Mouse (Mus musculus): Measurements from ENCODE around the gene Fbxw21. TPM values are rescaled to one million over a fixed set of nuclear protein-coding genes. Genes with fewer than 3 reads are reported as not detected.

Fbxw21 gene
- total RNA-seq, 4 experiments from 2014 or later, result not detected

- DNase-seq (ENCODE audit: low spot score), result no peak
Observed at GRCm38 (mm10) chr9:109111591-109111990, 50.2 kb downstream of the Fbxw21 start.

DNA sequence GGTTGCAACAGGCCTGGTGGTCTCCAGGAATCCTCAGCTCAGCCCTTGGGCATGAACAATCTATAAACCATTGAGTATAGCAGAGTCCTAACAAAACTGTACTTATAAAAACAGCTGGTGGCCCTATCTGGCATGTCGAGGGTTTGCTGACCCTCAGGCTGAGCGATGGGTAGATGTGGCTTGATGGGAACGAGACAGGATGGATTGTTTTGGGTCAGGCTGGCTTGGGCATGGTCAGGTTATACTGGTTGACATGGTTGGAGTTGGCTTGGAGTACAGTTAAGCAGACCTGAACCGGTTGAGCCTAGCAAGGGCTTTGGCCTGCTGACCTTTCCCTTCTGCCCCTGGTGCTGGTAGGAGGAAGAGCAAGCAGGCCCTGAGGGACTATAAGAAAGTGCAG lies 50.7 kb downstream of the Fbxw21 start:
- no peak for DNase-seq (ENCODE audit: low spot score)

GRCm38 (mm10) chr9:109110240-109110639 lies 51.6 kb downstream of the Fbxw21 start:
- no peak for DNase-seq (ENCODE audit: low spot score)

DNA sequence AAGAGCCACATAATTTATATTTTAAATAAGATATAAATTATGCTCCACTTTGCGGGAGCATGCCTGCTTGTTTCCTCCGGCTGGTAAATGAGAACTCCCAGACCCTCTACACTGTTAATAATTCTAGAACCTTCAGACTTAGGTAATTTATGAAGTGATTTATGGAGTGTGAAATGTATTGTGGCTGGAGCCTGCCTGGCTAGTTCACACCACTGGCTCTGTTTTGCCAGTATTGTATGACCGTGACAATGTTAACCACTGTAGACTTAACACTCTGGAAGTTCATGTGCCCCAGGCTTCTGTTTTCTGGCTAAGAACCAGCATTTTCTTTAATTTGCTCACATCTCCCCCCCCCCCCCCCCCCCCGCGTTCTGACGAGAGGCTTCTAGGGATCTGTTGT lies 54.5 kb downstream of the Fbxw21 start:
- DNase-seq (ENCODE audit: low spot score), result no peak

DNA sequence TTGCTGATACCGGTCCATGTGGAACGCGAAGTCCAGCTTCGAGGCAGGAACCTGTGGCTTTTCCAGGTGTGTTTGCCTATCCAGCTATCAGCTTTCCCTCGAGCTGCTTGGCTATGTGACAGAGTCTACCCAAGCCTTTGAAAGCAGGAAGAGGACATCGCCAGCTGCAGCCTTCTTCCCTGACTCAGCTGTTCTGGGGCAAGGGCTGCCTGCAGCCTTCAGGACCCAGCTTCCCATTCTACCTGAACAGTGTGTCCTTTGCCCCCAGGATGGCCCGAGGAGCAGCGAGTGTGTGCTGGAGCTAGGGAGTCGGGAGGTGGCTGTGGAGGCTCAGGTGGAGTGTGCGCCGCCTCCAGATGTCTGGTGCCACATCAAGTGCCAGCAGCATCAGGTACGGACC lies 56.2 kb downstream of the Fbxw21 start:
- no peak for DNase-seq (ENCODE audit: low spot score)

GRCm38 (mm10) chr9:109105011-109105410 lies 56.8 kb downstream of the Fbxw21 start:
- no peak for DNase-seq (ENCODE audit: low spot score)

DNA sequence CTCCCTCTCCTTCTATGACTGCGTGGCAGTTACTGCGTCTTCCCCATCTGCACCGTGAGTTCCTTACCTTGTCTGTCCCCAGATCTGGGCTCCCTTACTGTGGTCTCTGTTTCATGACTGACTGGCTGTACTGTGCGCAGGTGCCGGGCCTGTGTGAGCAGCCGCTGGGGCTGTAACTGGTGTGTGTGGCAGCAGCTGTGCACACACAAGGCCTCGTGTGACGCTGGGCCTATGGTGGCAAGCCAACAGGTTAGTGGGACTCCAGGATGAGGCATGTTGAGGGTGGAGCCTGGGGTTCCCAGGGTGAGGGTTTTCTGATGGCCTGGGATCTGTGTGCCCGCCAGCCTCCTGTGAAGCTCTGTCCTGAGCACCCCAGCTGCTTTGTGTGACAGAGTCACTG lies 57.8 kb downstream of the Fbxw21 start:
- DNase-seq (ENCODE audit: low spot score), result no peak

DNA sequence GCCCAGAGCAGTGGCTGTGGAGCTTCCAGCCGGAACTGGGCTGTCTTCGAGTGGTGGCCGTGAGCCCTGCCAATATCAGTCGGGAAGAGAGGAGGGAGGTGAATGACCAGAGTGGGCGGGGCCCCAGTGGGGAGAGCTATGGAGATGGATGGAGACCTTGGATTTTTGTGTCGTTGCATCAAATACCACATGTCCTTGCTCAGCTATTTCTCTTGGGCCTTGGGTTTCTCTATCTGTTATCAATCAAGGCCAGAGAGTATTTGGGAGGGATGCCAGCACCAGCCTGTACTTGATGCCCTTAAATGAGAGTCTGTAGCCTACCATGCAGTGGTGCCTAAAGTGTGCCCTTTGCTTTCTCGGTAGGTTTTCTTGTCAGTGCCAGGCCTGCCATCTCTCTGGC lies 58.6 kb downstream of the Fbxw21 start:
- DNase-seq (ENCODE audit: low spot score), result no peak

DNA sequence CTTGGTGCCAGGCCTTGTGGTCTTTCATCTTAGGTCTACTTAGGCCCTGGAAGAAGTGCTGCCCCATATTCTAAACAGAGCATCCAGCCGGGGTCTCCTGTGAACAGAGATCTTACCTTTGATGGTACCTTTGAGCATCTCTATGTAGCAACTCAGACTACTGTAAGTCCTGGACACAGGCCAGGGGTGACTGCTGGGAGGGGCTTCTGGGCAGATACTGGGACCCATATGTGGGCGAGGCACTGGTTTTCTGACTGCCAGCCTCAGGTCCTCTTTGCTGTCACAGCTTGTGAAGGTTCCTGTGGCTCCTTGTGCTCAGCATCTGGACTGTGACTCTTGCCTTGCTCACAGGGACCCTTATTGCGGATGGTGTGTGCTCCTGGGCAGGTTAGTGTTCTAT lies 59.3 kb downstream of the Fbxw21 start:
- DNase-seq (ENCODE audit: low spot score), result no peak

- DNase-seq (ENCODE audit: low spot score), result no peak
Observed at GRCm38 (mm10) chr9:109101933-109102445, 59.9 kb downstream of the Fbxw21 start.

GRCm38 (mm10) chr9:109100307-109100928 lies 61.4 kb downstream of the Fbxw21 start:
- no peak for DNase-seq (ENCODE audit: low spot score)

- DNase-seq (ENCODE audit: low spot score), result peak; percentile 50
Observed at GRCm38 (mm10) chr9:109098969-109099368, 62.9 kb downstream of the Fbxw21 start.

DNA sequence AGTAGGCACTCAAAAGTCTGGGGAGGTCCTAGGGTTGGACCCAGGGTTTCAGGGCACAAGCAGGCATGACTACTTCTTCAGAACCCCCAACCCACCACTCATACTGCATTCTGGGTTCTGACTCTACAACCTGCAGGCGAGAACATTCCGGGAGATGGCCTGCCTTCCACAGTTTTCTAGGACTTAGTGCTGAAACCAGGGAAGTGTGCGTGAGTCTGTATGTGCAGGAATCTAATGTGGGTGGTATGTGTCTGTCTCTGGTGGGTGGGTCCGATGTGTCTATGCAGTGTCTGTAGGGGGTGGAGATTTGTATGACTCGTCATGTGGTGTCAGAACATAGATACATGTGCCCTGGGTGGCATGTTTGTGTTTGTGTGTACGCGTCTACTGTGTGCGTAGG lies 63.5 kb downstream of the Fbxw21 start:
- no peak for DNase-seq (ENCODE audit: low spot score)

DNA sequence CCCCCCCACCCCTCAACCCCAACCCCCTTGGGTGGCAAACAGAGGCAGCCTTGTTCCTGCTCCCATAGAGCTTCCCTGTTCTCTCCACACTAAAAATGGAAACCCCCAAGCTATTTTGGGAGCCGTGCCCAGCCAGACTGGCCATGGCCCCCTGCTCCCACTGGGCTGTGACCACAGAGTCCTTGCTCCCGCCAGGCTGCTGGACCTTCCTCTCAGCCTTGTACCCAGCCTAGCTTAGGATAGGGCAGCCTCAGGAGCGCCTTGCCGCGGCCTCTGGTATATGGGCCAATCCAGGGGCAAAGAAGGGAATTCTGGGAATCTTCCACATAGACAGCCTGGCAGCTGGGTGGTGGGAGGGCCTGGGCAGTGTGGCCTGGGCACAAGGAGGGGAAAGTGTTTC lies 64.0 kb downstream of the Fbxw21 start:
- DNase-seq (ENCODE audit: low spot score), result no peak

GRCm38 (mm10) chr9:109097291-109097690 lies 64.5 kb downstream of the Fbxw21 start:
- DNase-seq (ENCODE audit: low spot score), result no peak

- no peak for DNase-seq (ENCODE audit: low spot score)
Observed at GRCm38 (mm10) chr9:109096856-109097255, 65.0 kb downstream of the Fbxw21 start.

GRCm38 (mm10) chr9:109096251-109096661 lies 65.6 kb downstream of the Fbxw21 start:
- no peak for DNase-seq (ENCODE audit: low spot score)

- no peak for DNase-seq (ENCODE audit: low spot score)
Observed at GRCm38 (mm10) chr9:109095137-109095982, 66.5 kb downstream of the Fbxw21 start, which contains the start of gene Plxnb1. TSS of gene Plxnb1 (plus strand) at chr9:109095389.

- DNase-seq (ENCODE audit: low spot score), result no peak
Observed at GRCm38 (mm10) chr9:109094553-109095136, 67.2 kb downstream of the Fbxw21 start.

DNA sequence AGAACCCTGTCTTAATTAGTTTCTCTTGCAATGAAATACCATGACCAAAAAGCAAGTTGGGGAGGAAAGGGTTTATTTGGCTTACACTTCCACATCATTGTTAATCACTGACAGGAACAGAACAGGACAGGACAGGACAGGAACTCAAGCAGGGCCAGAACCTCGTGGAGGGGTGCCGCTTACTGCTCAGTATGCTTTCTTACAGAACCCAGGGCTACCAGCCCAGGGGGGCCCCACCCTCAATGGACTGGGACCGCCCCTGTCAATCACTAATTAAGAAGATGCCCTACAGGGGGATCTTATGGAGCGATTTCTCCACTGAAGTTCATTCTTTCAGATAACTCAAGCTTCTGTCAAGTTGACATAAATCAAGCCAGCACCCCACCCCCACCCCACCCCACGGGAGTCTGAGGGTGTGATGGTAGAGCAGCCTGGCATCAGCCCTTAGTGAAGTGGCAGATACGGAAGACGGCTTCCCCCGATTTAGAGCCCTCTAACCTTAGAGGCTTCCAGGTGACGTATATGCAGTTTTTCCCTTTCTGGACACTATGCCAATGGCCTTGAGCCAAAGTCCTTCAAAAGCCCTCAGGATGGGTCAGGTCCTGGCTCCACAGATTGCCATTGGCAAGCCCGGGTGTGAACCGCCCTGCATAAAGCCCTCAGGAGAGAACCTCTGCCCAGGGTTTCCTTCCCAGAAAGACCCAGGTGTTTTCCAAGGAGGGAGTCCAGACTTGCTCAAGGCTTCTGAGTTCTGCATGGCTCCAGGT lies 67.9 kb downstream of the Fbxw21 start:
- DNase-seq (ENCODE audit: low spot score), result no peak

GRCm38 (mm10) chr9:109092799-109093198 lies 69.0 kb downstream of the Fbxw21 start:
- DNase-seq (ENCODE audit: low spot score), result no peak

DNA sequence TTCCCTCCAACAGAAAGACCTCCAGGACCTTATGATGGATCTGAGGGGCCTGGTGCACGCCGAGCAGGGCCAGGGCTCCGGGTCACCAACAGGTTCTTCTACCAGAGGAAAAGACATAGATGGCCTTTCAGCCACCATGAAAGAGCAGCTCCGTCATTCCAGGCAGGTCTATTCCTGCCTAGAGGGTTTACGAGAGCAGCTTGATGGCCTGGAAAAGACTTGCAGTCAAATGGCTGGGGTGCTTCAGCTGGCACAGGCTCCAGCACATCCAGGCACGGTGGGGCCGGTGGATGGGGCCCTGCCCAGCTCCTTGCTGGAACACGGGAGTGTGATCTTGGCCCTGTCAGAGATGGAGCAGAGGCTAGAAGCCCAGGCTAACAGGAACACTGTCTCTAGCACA lies 70.0 kb downstream of the Fbxw21 start:
- no peak for DNase-seq (ENCODE audit: low spot score)

All from heart, adult 8-10 months (tissue).